Mouse (Mus musculus) lung, embryonic 16.5 days (tissue): Measurements from ENCODE around the gene Plekhj1. TPM values are rescaled to one million over a fixed set of nuclear protein-coding genes. Genes with fewer than 3 reads are reported as not detected.

Source experiments
- ATAC-seq: fragments of 200-750 bp; cut with Nextera tagmentation; 2 replicates; pipeline ENCODE4 v1.8.0; 2017; ENCODE audit warnings: low read depth, mild to moderate bottlenecking, moderate library complexity
- H3K27ac ChIP-seq: fragments of 300-500 bp; sonication (generic); 2 replicates; pipeline ENCODE4 v1.5.1; 2014; ENCODE audit warnings: mild to moderate bottlenecking, control low read depth, low read length
- H3K27me3 ChIP-seq: fragments of 300-500 bp; sonication (generic); 2 replicates; pipeline ENCODE4 v1.6.1; 2014; ENCODE audit warnings: low read depth, low read length, mixed read lengths; ENCODE audit not compliant: control insufficient read depth, insufficient read depth
- H3K36me3 ChIP-seq: fragments of 300-500 bp; sonication (generic); 2 replicates; pipeline ENCODE4 v1.6.1; 2014; ENCODE audit warnings: low read length; ENCODE audit not compliant: control insufficient read depth, insufficient read depth
- H3K4me1 ChIP-seq: fragments of 300-500 bp; sonication (generic); replicated peaks from 2 replicates; pipeline ENCODE4 v1.6.1; 2014; ENCODE audit warnings: low read length, mixed read lengths; ENCODE audit not compliant: control insufficient read depth, insufficient read depth
- H3K4me2 ChIP-seq: fragments of 300-500 bp; sonication (generic); 2 replicates; pipeline ENCODE4 v1.6.1; 2014; ENCODE audit warnings: low read depth, low read length, control low read depth
- H3K4me3 ChIP-seq: fragments of 300-500 bp; sonication (generic); 2 replicates; pipeline ENCODE4 v1.5.1; 2014; ENCODE audit warnings: mild to moderate bottlenecking, low read length, control low read depth
- H3K9ac ChIP-seq: fragments of 300-500 bp; sonication (generic); 2 replicates; pipeline ENCODE4 v1.6.1; 2014; ENCODE audit warnings: low read length, control low read depth
- H3K9me3 ChIP-seq: fragments of 300-500 bp; sonication (generic); 2 replicates; pipeline ENCODE4 v1.6.1; 2016; ENCODE audit warnings: low read length; ENCODE audit not compliant: control insufficient read depth
- WGBS: fragments of 180-500 bp; shearing (Covaris S2); extraction: QIAGEN DNeasy Blood & Tissue Kit; methylation state at CpG from one replicate; pipeline ENCODE4 v1.1.7; 2014; 5-methylcytosine and 5-hydroxymethylcytosine counted together
- polyA plus RNA-seq: library from polyadenylated mRNA; unstranded; fragments of >200 nt; fragmentation: Nextera tagmentation; extraction: Ambion mirVana; gene quantifications from 2 replicates; pipeline ENCODE4 v1.2.1, GENCODE M21; 2015

Gene Plekhj1
- polyA plus RNA-seq, 1 experiment from 2014 or later: 100 TPM

GRCm38 (mm10) chr10:80827063-80827869 lies 28.8 kb upstream of the Plekhj1 start:
- Histone ChIP-seq H3K4me3 (peak overlapping the region; percentile 73), H3K4me2 (peak overlapping the region; percentile 96), H3K9me3 (no peaks in the 10 kb centered on the region), H3K27me3 (no peaks in the 10 kb centered on the region), H3K27ac (peak overlapping the region; percentile 89), H3K36me3 (peaks cover 7% of the 10 kb centered on the region), H3K4me1 (peaks cover 17% of the 10 kb centered on the region), H3K9ac (peak overlapping the region; percentile 91)
- no peak for ATAC-seq
- 5% methylated on average over 29 of the region's 29 CpGs for WGBS

GRCm38 (mm10) chr10:80826151-80827062 lies 28.0 kb upstream of the Plekhj1 start, which contains the start of gene Oaz1:
Gene Oaz1, plus strand, starts transcription at chr10:80826656.
- Histone ChIP-seq H3K27ac (peak within 1 kb of the TSS; percentile 89), H3K4me1 (peaks cover 17% of the 10 kb centered on the region), H3K4me2 (peak within 1 kb of the TSS; percentile 96), H3K4me3 (peak within 1 kb of the TSS; percentile 73), H3K9ac (peak within 1 kb of the TSS; percentile 91), H3K9me3 (no peaks in the 10 kb centered on the region), H3K36me3 (peaks cover 7% of the 10 kb centered on the region), H3K27me3 (no peaks in the 10 kb centered on the region)
- under 1% methylated on average over 71 of the region's 82 CpGs for WGBS
- peak; percentile 98 for ATAC-seq

DNA sequence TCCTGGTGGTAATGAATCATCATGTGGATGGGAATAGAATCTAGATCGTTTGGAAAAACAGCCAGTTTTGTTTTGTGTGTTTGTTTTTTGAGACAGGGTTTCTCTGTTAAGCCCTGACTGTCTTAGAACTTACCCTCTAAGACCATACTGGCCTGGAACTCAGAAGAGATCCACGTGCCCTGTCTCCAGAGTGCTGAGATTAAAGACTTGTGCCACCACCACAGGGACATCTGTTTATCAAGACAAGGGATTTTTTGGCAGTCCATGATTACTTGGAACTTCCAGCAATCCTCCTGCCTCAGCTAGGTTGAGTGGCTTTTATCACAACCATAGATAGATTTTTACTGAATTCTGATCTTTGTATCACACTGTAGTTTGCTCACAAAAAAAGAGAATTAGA lies 26.4 kb upstream of the Plekhj1 start:
- 61% methylated on average over 2 of the region's 2 CpGs for whole genome bisulfite sequencing
- Histone ChIP-seq H3K27me3 (no peaks in the 10 kb centered on the region), H3K4me3 (no peak overlapping the region), H3K4me1 (peaks cover 9% of the 10 kb centered on the region), H3K27ac (no peak overlapping the region), H3K4me2 (no peak overlapping the region), H3K9ac (no peak overlapping the region), H3K9me3 (no peaks in the 10 kb centered on the region), H3K36me3 (peaks cover 7% of the 10 kb centered on the region)
- no peak for ATAC-seq

- 58% methylated on average over 8 of the region's 8 CpGs for WGBS
- no peak overlapping the region for H3K27ac ChIP-seq
- no peak for ATAC-seq
- H3K36me3 ChIP-seq: no peaks in the 10 kb centered on the region; the same call in 1 of the 2 replicates
- peaks cover 6% of the 10 kb centered on the region; the same call in 1 of the 2 replicates for H3K4me1 ChIP-seq
- no peaks in the 10 kb centered on the region for H3K9me3 ChIP-seq
- H3K27me3 ChIP-seq: no peaks in the 10 kb centered on the region
- H3K4me3 ChIP-seq: no peak overlapping the region
- H3K4me2 ChIP-seq: no peak overlapping the region
- no peak overlapping the region for H3K9ac ChIP-seq
These were observed 25.6 kb upstream of the Plekhj1 start for GRCm38 (mm10) chr10:80823847-80824643.

- Histone ChIP-seq H3K4me3 (no peak overlapping the region), H3K36me3 (no peaks in the 10 kb centered on the region), H3K4me2 (no peak overlapping the region), H3K9me3 (no peaks in the 10 kb centered on the region), H3K4me1 (peaks cover 6% of the 10 kb centered on the region; the same call in 1 of the 2 replicates), H3K9ac (no peak overlapping the region), H3K27me3 (no peaks in the 10 kb centered on the region), H3K27ac (no peak overlapping the region)
- no peak for ATAC-seq
- 79% methylated on average over 1 of the region's 1 CpGs for WGBS
These were observed 24.9 kb upstream of the Plekhj1 start for GRCm38 (mm10) chr10:80823316-80823715.

- Histone ChIP-seq H3K4me2 (no peak overlapping the region), H3K9ac (no peak overlapping the region), H3K27ac (no peak overlapping the region), H3K4me1 (peaks cover 2% of the 10 kb centered on the region; the same call in 1 of the 2 replicates), H3K4me3 (no peak overlapping the region), H3K36me3 (no peaks in the 10 kb centered on the region), H3K9me3 (no peaks in the 10 kb centered on the region), H3K27me3 (no peaks in the 10 kb centered on the region)
- 89% methylated on average over 5 of the region's 5 CpGs for WGBS
- ATAC-seq: no peak
These were observed 24.1 kb upstream of the Plekhj1 start for GRCm38 (mm10) chr10:80822528-80822927.

DNA sequence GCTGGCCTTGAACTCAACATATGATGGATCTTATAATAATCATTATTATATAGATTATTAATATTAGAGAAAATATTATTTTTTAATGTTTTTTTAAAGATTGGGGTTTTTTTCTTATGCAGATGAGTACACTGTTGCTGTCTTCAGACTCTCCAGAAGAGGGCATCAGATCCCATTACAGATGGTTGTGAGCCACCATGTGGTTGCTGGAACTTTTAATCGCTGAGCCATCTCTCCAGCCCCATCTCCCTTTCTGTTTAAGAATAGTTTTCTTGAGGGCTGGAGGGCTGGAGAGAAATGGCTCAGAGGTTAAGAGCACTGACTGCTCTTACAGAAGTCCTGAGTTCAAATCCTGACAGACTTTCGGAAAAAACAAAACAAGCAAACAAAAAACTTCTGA lies 23.6 kb upstream of the Plekhj1 start:
- no peaks in the 10 kb centered on the region for H3K27me3 ChIP-seq
- H3K36me3 ChIP-seq: no peaks in the 10 kb centered on the region
- H3K9ac ChIP-seq: no peak overlapping the region
- no peaks in the 10 kb centered on the region for H3K4me1 ChIP-seq
- 38% methylated on average over 2 of the region's 2 CpGs for WGBS
- ATAC-seq: no peak
- H3K9me3 ChIP-seq: no peaks in the 10 kb centered on the region
- no peak overlapping the region for H3K4me3 ChIP-seq
- H3K4me2 ChIP-seq: no peak overlapping the region
- H3K27ac ChIP-seq: no peak overlapping the region

DNA sequence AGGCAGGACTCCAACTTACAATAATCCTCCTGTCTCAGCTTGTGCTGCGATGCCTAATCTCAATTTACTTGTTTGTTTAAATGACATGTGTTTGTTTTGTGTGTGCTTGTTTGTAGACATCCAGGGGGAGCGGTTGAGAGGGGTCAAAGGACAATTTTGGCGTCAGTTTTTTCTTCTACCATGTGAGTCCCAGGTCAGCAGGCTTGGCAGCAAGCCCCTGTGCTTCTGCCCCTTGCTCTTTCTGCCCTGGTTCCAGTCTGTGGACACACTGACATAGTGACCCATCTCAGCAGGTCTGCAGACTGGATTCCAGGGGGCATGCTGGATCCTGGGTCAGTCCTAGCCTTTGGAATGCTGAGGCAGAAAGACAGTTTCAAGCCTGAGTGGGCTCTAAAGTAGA lies 21.0 kb upstream of the Plekhj1 start:
- Histone ChIP-seq H3K27me3 (no peaks in the 10 kb centered on the region), H3K4me1 (no peaks in the 10 kb centered on the region), H3K4me3 (no peak overlapping the region), H3K36me3 (no peaks in the 10 kb centered on the region), H3K4me2 (no peak overlapping the region), H3K9me3 (no peaks in the 10 kb centered on the region), H3K27ac (no peak overlapping the region), H3K9ac (no peak overlapping the region)
- 16% methylated on average over 3 of the region's 3 CpGs for WGBS
- ATAC-seq: no peak
